7 mouse cellular contexts compared by ENCODE assay signal in genomic region chr16:38452442-38453202, GRCm38 (mm10). TPM values are rescaled to one million over a fixed set of nuclear protein-coding genes. Genes with fewer than 3 reads are reported as not detected.
DNase-seq lines count a peak whose midpoint lies in the region; ATAC-seq lines count a peak whose summit lies in the region.

Gene Adprh, minus strand, starts transcription at chr16:38452703.

- no peaks in the 10 kb centered on the region for H3K27me3 ChIP-seq in embryonic facial prominence, embryonic 11.5 days (ENCODE audit: control insufficient read depth, insufficient read depth, low read length)
- no peaks in the 10 kb centered on the region for H3K27me3 ChIP-seq in limb, embryonic 11.5 days (ENCODE audit: control insufficient read depth, insufficient read depth, low read length)
- no peaks in the 10 kb centered on the region for H3K27me3 ChIP-seq in midbrain, embryonic 14.5 days (ENCODE audit: control insufficient read depth, insufficient read depth, low read length)

- peak; percentile 98 for DNase-seq in adrenal gland, postnatal 14 days
- DNase-seq in embryonic facial prominence, embryonic 11.5 days (ENCODE audit: low spot score), result peak; percentile 93
- DNase-seq in heart, adult 11 months, result peak; percentile 99
- peak; percentile 96 for DNase-seq in kidney, adult 18-20 months
- peak; percentile 89 for DNase-seq in limb, embryonic 11.5 days (ENCODE audit: low spot score)
- DNase-seq in midbrain, embryonic 14.5 days, result peak; percentile 93
- peak; percentile 83 to 89 for DNase-seq in spleen, adult 18-20 months

- H3K4me1 ChIP-seq in embryonic facial prominence, embryonic 11.5 days (ENCODE audit: control insufficient read depth, insufficient read depth, low read length), result no peaks in the 10 kb centered on the region
- H3K4me1 ChIP-seq in limb, embryonic 11.5 days (ENCODE audit: control insufficient read depth, insufficient read depth, low read length), result peaks cover 3% of the 10 kb centered on the region; the same call in 1 of the 2 replicates
- H3K4me1 ChIP-seq in midbrain, embryonic 14.5 days (ENCODE audit: control insufficient read depth, insufficient read depth, low read length), result peaks cover 14% of the 10 kb centered on the region

- H3K4me2 ChIP-seq in embryonic facial prominence, embryonic 11.5 days (ENCODE audit: low read depth, low read length), result peak within 1 kb of the TSS; percentile 51
- peak within 1 kb of the TSS; percentile 66 for H3K4me2 ChIP-seq in limb, embryonic 11.5 days (ENCODE audit: low read depth, severe bottlenecking)
- peak within 1 kb of the TSS; percentile 82 for H3K4me2 ChIP-seq in midbrain, embryonic 14.5 days (ENCODE audit: low read length)

- H3K4me3 ChIP-seq in embryonic facial prominence, embryonic 11.5 days (ENCODE audit: low read depth, low read length), result peak within 1 kb of the TSS; percentile 72
- peak within 1 kb of the TSS; percentile 77 for H3K4me3 ChIP-seq in limb, embryonic 11.5 days (ENCODE audit: low read depth, low read length)
- peak within 1 kb of the TSS; percentile 61 for H3K4me3 ChIP-seq in midbrain, embryonic 14.5 days (replicated peaks; ENCODE audit: low read depth, low read length)

- peak; percentile 97 for ATAC-seq in embryonic facial prominence, embryonic 11.5 days (replicated peaks; ENCODE audit: insufficient number of reproducible peaks, low FRiP score, low TSS enrichment, low read depth)
- peak; percentile 94 for ATAC-seq in limb, embryonic 11.5 days (ENCODE audit: insufficient number of reproducible peaks, low FRiP score, low TSS enrichment, low read depth)
- ATAC-seq in midbrain, embryonic 14.5 days (ENCODE audit: low FRiP score, low TSS enrichment), result peak; percentile 97

- WGBS in embryonic facial prominence, embryonic 11.5 days, result 1% methylated on average over 56 of the region's 61 CpGs
- under 1% methylated on average over 50 of the region's 61 CpGs for WGBS in limb, embryonic 11.5 days
- WGBS in midbrain, embryonic 14.5 days, result under 1% methylated on average over 61 of the region's 61 CpGs

- no peaks in the 10 kb centered on the region for H3K9me3 ChIP-seq in embryonic facial prominence, embryonic 11.5 days (replicated peaks; ENCODE audit: control insufficient read depth, low read length)
- H3K9me3 ChIP-seq in limb, embryonic 11.5 days (ENCODE audit: control insufficient read depth, low read length), result no peaks in the 10 kb centered on the region
- H3K9me3 ChIP-seq in midbrain, embryonic 14.5 days (ENCODE audit: control insufficient read depth, low read length), result no peaks in the 10 kb centered on the region

- peak within 1 kb of the TSS; percentile 96 for H3K9ac ChIP-seq in embryonic facial prominence, embryonic 11.5 days (replicated peaks; ENCODE audit: low read length)
- H3K9ac ChIP-seq in limb, embryonic 11.5 days (ENCODE audit: low read length), result peak within 1 kb of the TSS; percentile 86
- H3K9ac ChIP-seq in midbrain, embryonic 14.5 days (replicated peaks; ENCODE audit: low read length), result peak within 1 kb of the TSS; percentile 81

- H3K36me3 ChIP-seq in embryonic facial prominence, embryonic 11.5 days (replicated peaks; ENCODE audit: control insufficient read depth, insufficient read depth, low read depth, low read length), result no peaks in the 10 kb centered on the region; the same call in 1 of the 2 replicates
- H3K36me3 ChIP-seq in limb, embryonic 11.5 days (ENCODE audit: control insufficient read depth, insufficient read depth, low read length), result peaks cover 3% of the 10 kb centered on the region
- peaks cover 23% of the 10 kb centered on the region for H3K36me3 ChIP-seq in midbrain, embryonic 14.5 days (ENCODE audit: control insufficient read depth, insufficient read depth, low read length)

- peak within 1 kb of the TSS; percentile 80 for H3K27ac ChIP-seq in embryonic facial prominence, embryonic 11.5 days (replicated peaks; ENCODE audit: low read depth, low read length)
- H3K27ac ChIP-seq in limb, embryonic 11.5 days (replicated peaks; ENCODE audit: low read depth, low read length), result peak within 1 kb of the TSS; percentile 75
- H3K27ac ChIP-seq in midbrain, embryonic 14.5 days (replicated peaks; ENCODE audit: low read depth, low read length), result peak within 1 kb of the TSS; percentile 82

RNA-seq across cellular contexts. Expression of gene Adprh, which starts in this region (rescaled TPM):
- 41.2 and 42.2 TPM in 2 replicates for total RNA-seq in adrenal gland, postnatal 14 days (2021)
- polyA plus RNA-seq in embryonic facial prominence, embryonic 11.5 days (2014; fragmentation: Nextera tagmentation; extraction: Ambion mirVana), result 124 and 139 TPM in 2 replicates
- polyA plus RNA-seq in limb, embryonic 11.5 days (2014; fragmentation: Nextera tagmentation; extraction: Ambion mirVana), result 135 and 141 TPM in 2 replicates
- polyA plus RNA-seq in midbrain, embryonic 14.5 days (2014; fragmentation: Nextera tagmentation; extraction: Ambion mirVana), result 139 and 158 TPM in 2 replicates

Comparison
In these comparisons a context has a peak if more than half of its experiments do, and no peak if none do; other contexts are left out.
1. Peak in every context shown above with its lines: DNase-seq, ATAC-seq, H3K4me3 ChIP-seq and H3K27ac ChIP-seq.